Mouse (Mus musculus) heart, embryonic 12.5 days (tissue): Measurements from ENCODE around the gene Ppfia1. TPM values are rescaled to one million over a fixed set of nuclear protein-coding genes. Genes with fewer than 3 reads are reported as not detected.

ENCODE experiments used
- ATAC-seq: fragments of 200-750 bp; cut with Nextera tagmentation; 2 replicates; pipeline ENCODE4 v1.8.0; 2017; ENCODE audit warnings: moderate TSS enrichment, moderate library complexity; ENCODE audit not compliant: insufficient number of reproducible peaks, low FRiP score
- H3K27ac ChIP-seq: fragments of 300-500 bp; sonication (generic); 2 replicates; pipeline ENCODE4 v1.5.1; 2016; ENCODE audit warnings: mild to moderate bottlenecking, moderate library complexity; ENCODE audit not compliant: poor library complexity, severe bottlenecking
- H3K27me3 ChIP-seq: fragments of 300-500 bp; sonication (generic); replicated peaks from 2 replicates; pipeline ENCODE4 v1.6.1; 2016; ENCODE audit warnings: mild to moderate bottlenecking, moderate library complexity
- H3K36me3 ChIP-seq: fragments of 300-500 bp; sonication (generic); 2 replicates; pipeline ENCODE4 v1.6.1; 2016; ENCODE audit warnings: mild to moderate bottlenecking, moderate library complexity
- H3K4me1 ChIP-seq: fragments of 300-500 bp; sonication (generic); replicated peaks from 2 replicates; pipeline ENCODE4 v1.6.1; 2016; ENCODE audit warnings: mild to moderate bottlenecking
- H3K4me2 ChIP-seq: fragments of 300-500 bp; sonication (generic); 2 replicates; pipeline ENCODE4 v1.6.1; 2016; ENCODE audit warnings: mild to moderate bottlenecking, moderate library complexity
- H3K4me3 ChIP-seq: fragments of 300-500 bp; sonication (generic); 2 replicates; pipeline ENCODE4 v1.5.1; 2016; ENCODE audit warnings: mild to moderate bottlenecking
- H3K9ac ChIP-seq: fragments of 300-500 bp; sonication (generic); 2 replicates; pipeline ENCODE4 v1.6.1; 2016; ENCODE audit warnings: mild to moderate bottlenecking, moderate library complexity
- H3K9me3 ChIP-seq: fragments of 300-500 bp; sonication (generic); replicated peaks from 2 replicates; pipeline ENCODE4 v1.6.1; 2016; ENCODE audit warnings: mild to moderate bottlenecking, moderate library complexity
- WGBS: fragments of 180-500 bp; shearing (Covaris S2); methylation state at CpG from one replicate; pipeline ENCODE4 v1.1.7; 2016; 5-methylcytosine and 5-hydroxymethylcytosine counted together
- polyA plus RNA-seq: library from polyadenylated mRNA; unstranded; fragments of >200 nt; fragmentation: Nextera tagmentation; extraction: Ambion mirVana; gene quantifications from 2 replicates; pipeline ENCODE4 v1.2.1, GENCODE M21; 2016

Ppfia1 gene
- polyA plus RNA-seq, 1 experiment from 2014 or later = 29.2 TPM

GRCm38 (mm10) chr7:144571598-144571997 is 18.1 kb upstream of the Ppfia1 start:
- H3K4me3 ChIP-seq = no peak overlapping the region
- peaks cover 4% of the 10 kb centered on the region; the same call in 1 of the 2 replicates for H3K4me1 ChIP-seq
- no peaks in the 10 kb centered on the region for H3K36me3 ChIP-seq
- no peak for ATAC-seq
- no peak overlapping the region for H3K27ac ChIP-seq
- no peak overlapping the region for H3K4me2 ChIP-seq
- H3K9me3 ChIP-seq = no peaks in the 10 kb centered on the region
- H3K9ac ChIP-seq = no peak overlapping the region
- 0 out of 2 replicates have a peak, but pooled peaks cover 8% of the 10 kb centered on the region for H3K27me3 ChIP-seq

GRCm38 (mm10) chr7:144569428-144569827 is 15.9 kb upstream of the Ppfia1 start:
- no peaks in the 10 kb centered on the region for H3K36me3 ChIP-seq
- no peak overlapping the region for H3K27ac ChIP-seq
- peaks cover 12% of the 10 kb centered on the region; the same call in 1 of the 2 replicates for H3K27me3 ChIP-seq
- no peak overlapping the region for H3K4me2 ChIP-seq
- peaks cover 4% of the 10 kb centered on the region; the same call in 1 of the 2 replicates for H3K4me1 ChIP-seq
- 45% methylated on average over 7 of the region's 7 CpGs for WGBS
- no peak overlapping the region for H3K9ac ChIP-seq
- no peaks in the 10 kb centered on the region for H3K9me3 ChIP-seq
- H3K4me3 ChIP-seq = no peak overlapping the region
- 0 out of 2 replicates have a peak, but pooled peaks have one; percentile 33 for ATAC-seq

- Histone ChIP-seq H3K27me3 (peaks cover 12% of the 10 kb centered on the region; the same call in 1 of the 2 replicates), H3K4me1 (peaks cover 7% of the 10 kb centered on the region; the same call in 1 of the 2 replicates), H3K27ac (no peak overlapping the region), H3K4me2 (no peak overlapping the region), H3K9ac (no peak overlapping the region), H3K36me3 (no peaks in the 10 kb centered on the region), H3K9me3 (no peaks in the 10 kb centered on the region), H3K4me3 (no peak overlapping the region)
- no peak for ATAC-seq
Observed at GRCm38 (mm10) chr7:144568091-144568490, 14.6 kb upstream of the Ppfia1 start.

GRCm38 (mm10) chr7:144566921-144567682 is 13.6 kb upstream of the Ppfia1 start:
- H3K9me3 ChIP-seq = no peaks in the 10 kb centered on the region
- no peaks in the 10 kb centered on the region for H3K36me3 ChIP-seq
- H3K4me2 ChIP-seq = no peak overlapping the region
- no peak overlapping the region for H3K9ac ChIP-seq
- ATAC-seq = no peak
- no peak overlapping the region for H3K4me3 ChIP-seq
- peaks cover 12% of the 10 kb centered on the region; the same call in 1 of the 2 replicates for H3K27me3 ChIP-seq
- peaks cover 7% of the 10 kb centered on the region; the same call in 1 of the 2 replicates for H3K4me1 ChIP-seq
- 72% methylated on average over 3 of the region's 3 CpGs for WGBS
- no peak overlapping the region for H3K27ac ChIP-seq

- 58% methylated on average over 9 of the region's 9 CpGs for WGBS
- Histone ChIP-seq H3K27ac (no peak overlapping the region), H3K9ac (no peak overlapping the region), H3K36me3 (no peaks in the 10 kb centered on the region), H3K4me2 (no peak overlapping the region), H3K27me3 (peaks cover 12% of the 10 kb centered on the region; the same call in 1 of the 2 replicates), H3K4me3 (no peak overlapping the region), H3K4me1 (0 out of 2 replicates have a peak, but pooled peaks cover 3% of the 10 kb centered on the region), H3K9me3 (no peaks in the 10 kb centered on the region)
- no peak; the same call in 1 of the 2 replicates for ATAC-seq
Observed at GRCm38 (mm10) chr7:144563456-144564155, 10.1 kb upstream of the Ppfia1 start.

GRCm38 (mm10) chr7:144562016-144562415 is 8.5 kb upstream of the Ppfia1 start:
- no peaks in the 10 kb centered on the region for H3K36me3 ChIP-seq
- 18% methylated on average over 3 of the region's 3 CpGs for WGBS

GRCm38 (mm10) chr7:144560594-144560993 is 7.1 kb upstream of the Ppfia1 start:
- Histone ChIP-seq H3K4me1 (peaks cover 3% of the 10 kb centered on the region; the same call in 1 of the 2 replicates), H3K9ac (no peak overlapping the region), H3K27ac (no peak overlapping the region), H3K36me3 (no peaks in the 10 kb centered on the region), H3K27me3 (peaks cover 2% of the 10 kb centered on the region; the same call in 1 of the 2 replicates), H3K4me2 (no peak overlapping the region), H3K4me3 (no peak overlapping the region), H3K9me3 (no peaks in the 10 kb centered on the region)
- no peak for ATAC-seq
- WGBS = 80% methylated on average over 4 of the region's 4 CpGs

More at GRCm38 (mm10) chr7:144562016-144562415, 8.5 kb upstream of the Ppfia1 start:
- Histone ChIP-seq H3K4me3 (no peak overlapping the region), H3K27me3 (peaks cover 8% of the 10 kb centered on the region; the same call in 1 of the 2 replicates), H3K9ac (no peak overlapping the region), H3K4me2 (no peak overlapping the region), H3K27ac (no peak overlapping the region), H3K4me1 (0 out of 2 replicates have a peak, but pooled peaks cover 3% of the 10 kb centered on the region), H3K9me3 (no peaks in the 10 kb centered on the region)
- ATAC-seq = no peak

GRCm38 (mm10) chr7:144558552-144558951 is 5.0 kb upstream of the Ppfia1 start:
- Histone ChIP-seq H3K36me3 (no peaks in the 10 kb centered on the region), H3K4me2 (no peak overlapping the region), H3K27ac (no peak overlapping the region), H3K27me3 (0 out of 2 replicates have a peak, but pooled peaks cover 3% of the 10 kb centered on the region), H3K9ac (no peak overlapping the region), H3K9me3 (no peaks in the 10 kb centered on the region), H3K4me3 (no peak overlapping the region), H3K4me1 (peaks cover 7% of the 10 kb centered on the region; the same call in 1 of the 2 replicates)
- no peak for ATAC-seq
- 52% methylated on average over 6 of the region's 6 CpGs for WGBS

- Histone ChIP-seq H3K36me3 (peaks cover 31% of the 10 kb centered on the region), H3K9me3 (no peaks in the 10 kb centered on the region), H3K4me3 (peak overlapping the region; percentile 100), H3K27me3 (0 out of 2 replicates have a peak, but pooled peaks cover 3% of the 10 kb centered on the region), H3K9ac (peak overlapping the region; percentile 100), H3K4me1 (peaks cover 33% of the 10 kb centered on the region), H3K27ac (no peak overlapping the region), H3K4me2 (peak overlapping the region; percentile 95)
- no peak for ATAC-seq
- WGBS = 26% methylated on average over 8 of the region's 8 CpGs
Observed at GRCm38 (mm10) chr7:144554123-144554472, 569 bp upstream of the Ppfia1 start.

GRCm38 (mm10) chr7:144552274-144552673 is 1.3 kb downstream of the Ppfia1 start:
- WGBS = 87% methylated on average over 8 of the region's 8 CpGs
- Histone ChIP-seq H3K4me2 (peak overlapping the region; percentile 95), H3K4me3 (peak overlapping the region; percentile 100), H3K27me3 (0 out of 2 replicates have a peak, but pooled peaks cover 3% of the 10 kb centered on the region), H3K36me3 (peaks cover 37% of the 10 kb centered on the region), H3K9ac (peak overlapping the region; percentile 100), H3K9me3 (no peaks in the 10 kb centered on the region), H3K27ac (no peak overlapping the region), H3K4me1 (peaks cover 33% of the 10 kb centered on the region)
- no peak for ATAC-seq

GRCm38 (mm10) chr7:144550811-144551210 is 2.7 kb downstream of the Ppfia1 start:
- ATAC-seq = no peak
- Histone ChIP-seq H3K27me3 (0 out of 2 replicates have a peak, but pooled peaks cover 3% of the 10 kb centered on the region), H3K9me3 (no peaks in the 10 kb centered on the region), H3K4me3 (no peak overlapping the region), H3K27ac (no peak overlapping the region), H3K4me2 (no peak overlapping the region), H3K4me1 (peaks cover 37% of the 10 kb centered on the region), H3K9ac (no peak overlapping the region), H3K36me3 (peaks cover 44% of the 10 kb centered on the region)
- WGBS = 44% methylated on average over 1 of the region's 1 CpGs
